Mouse (Mus musculus): ENCODE data around the gene Ppt2. TPM values are rescaled to one million over a fixed set of nuclear protein-coding genes. Genes with fewer than 3 reads are reported as not detected.

Gene Ppt2
- total RNA-seq, 4 experiments from 2014 or later: 40.2 to 53.2 (median 46.0) TPM

DNA sequence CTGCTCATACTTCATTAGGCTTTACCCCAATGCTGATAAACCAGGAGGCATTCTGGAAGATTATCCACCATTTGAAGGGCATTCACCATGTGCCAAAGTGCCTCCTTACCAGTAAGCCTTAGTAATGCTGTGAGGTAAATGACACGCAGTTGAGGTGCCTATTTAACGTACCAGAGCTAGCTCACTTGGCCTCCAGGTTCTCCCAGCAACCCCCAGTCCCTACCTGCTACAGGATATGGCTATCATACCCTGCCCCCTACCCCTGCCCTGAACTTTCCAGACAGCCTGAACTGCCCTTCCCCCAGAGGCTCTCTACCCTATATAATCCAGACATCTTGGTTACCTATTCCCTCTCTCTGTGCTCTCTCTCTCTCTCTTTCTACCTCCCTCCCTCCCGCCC, 39.5 kb downstream of the Ppt2 start:
- DNase-seq (ENCODE audit: low spot score in 2 of 2): no peak

DNA sequence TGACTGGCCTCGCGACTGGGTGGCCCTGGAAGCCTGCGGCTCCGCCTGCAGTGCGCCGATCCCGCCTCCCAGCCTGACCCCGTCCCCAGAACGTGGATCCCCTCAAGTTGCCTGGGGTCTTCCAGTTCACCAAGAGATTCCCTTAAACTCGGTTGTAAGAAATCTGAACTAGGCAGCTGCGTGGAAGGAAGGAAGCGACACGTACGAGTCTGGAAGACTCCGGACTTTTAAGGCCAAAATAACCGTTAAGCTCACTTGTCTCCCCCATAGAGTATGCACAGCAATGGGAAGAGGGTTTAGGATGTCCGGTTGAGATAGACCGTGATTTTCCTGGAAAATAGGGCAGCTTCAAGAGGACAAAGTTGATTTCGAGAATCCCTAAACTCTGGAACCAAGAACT, 40.5 kb downstream of the Ppt2 start:
- DNase-seq (ENCODE audit: low spot score in 2 of 2): no peak

DNA sequence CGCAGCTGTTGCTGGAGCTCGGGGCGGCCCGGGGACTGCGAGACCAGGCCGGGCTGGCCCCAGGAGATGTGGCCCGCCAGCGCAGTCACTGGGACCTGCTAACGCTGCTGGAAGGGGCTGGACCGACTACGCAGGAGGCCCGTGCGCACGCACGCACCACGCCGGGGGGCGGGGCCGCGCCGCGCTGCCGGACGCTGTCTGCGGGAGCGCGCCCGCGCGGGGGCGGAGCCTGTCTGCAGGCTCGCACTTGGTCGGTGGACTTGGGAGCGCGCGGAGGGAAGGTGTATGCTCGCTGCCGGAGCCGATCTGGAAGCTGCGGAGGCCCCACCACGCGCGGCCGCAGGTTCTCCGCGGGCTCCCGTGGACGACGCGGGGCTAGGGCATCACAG, 40.9 kb downstream of the Ppt2 start:
- peak; percentile 95 to 96 for DNase-seq (ENCODE audit: low spot score in 2 of 2)

DNA sequence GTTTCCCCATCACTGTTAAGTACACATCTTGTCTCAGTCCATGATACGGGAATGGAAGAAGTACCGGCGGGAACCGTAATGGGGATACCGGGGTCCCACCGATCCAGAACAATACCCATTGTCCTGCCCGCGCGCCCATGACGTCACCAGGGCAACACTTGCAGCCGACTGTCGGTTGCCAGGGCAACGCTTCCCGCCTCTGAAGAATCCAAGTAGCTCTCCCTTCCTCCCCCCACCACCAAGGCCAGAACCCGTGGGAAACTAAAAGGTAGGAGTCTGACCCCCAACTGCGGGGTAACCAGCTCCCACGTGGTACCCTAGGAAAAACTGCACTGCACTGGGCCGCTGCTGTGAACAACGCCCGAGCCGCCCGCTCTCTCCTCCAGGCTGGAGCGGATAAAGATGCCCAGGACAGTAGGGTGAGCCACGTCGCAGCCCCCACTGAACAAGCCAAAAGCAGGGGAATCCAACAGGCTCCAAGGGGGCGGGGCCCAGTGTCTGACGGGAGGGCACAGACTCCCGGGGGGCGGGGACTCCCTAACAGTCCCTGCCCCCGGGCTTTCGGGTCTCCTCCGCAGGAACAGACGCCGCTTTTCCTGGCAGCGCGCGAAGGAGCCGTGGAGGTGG, 41.4 kb downstream of the Ppt2 start:
- DNase-seq (ENCODE audit: low spot score in 2 of 2): peak; percentile 88 to 89

DNA sequence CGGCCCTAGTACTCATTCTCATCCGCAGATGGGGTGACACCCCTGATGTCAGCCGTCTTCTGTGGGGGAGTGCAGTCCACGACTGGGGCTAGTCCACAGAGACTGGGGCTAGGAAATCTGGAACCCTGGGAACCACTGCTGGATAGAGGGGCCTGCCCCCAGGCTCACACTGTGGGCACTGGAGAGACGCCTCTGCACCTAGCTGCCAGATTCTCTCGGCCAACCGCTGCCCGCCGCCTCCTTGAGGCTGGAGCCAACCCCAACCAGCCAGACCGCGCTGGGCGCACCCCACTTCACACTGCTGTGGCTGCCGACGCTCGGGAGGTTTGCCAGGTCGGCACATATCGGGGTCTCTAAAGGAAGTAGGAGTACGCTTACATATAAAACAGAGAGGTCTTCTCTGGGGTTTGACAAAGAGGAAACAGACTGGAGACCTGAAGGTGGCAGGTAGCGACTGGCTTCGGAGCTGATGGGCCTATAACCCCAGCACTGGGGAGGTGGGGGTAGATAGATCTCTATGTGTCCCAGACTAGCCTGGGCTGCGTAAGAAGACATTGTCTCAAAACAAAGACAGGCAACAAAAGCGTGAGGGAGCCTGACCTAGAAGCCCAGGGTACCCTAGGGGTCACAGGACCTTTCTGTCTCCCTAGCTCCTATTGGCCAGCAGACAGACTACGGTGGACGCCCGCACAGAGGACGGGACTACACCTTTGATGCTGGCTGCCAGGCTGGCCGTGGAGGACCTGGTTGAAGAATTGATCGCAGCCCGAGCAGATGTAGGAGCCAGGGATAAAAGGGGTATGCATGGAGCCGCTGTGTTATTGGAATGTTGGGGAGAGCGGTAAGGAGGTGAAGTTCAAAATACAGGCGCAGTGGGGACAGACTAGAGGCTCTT, 42.2 kb downstream of the Ppt2 start:
- DNase-seq (ENCODE audit: low spot score in 2 of 2): no peak

DNA sequence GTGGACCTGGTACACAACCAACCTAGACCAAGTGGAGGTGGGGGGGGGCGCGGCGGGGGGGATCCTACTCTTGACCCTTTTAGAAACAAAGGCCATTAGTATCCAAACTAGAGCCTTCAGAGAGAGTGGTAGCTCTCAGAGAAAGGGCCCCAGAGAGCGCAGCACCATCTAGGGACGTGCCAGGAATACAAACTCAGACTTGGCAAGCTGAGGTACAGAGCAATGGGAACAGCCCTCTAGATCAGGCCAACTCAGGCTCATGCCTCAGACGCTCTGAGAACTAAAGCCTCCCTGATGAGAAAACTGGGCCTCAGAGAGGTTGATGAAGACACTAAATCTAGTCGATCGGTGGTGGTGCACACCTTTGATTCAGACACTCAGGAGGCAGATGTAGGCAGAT, 43.2 kb downstream of the Ppt2 start:
- no peak for DNase-seq (ENCODE audit: low spot score in 2 of 2)

DNA sequence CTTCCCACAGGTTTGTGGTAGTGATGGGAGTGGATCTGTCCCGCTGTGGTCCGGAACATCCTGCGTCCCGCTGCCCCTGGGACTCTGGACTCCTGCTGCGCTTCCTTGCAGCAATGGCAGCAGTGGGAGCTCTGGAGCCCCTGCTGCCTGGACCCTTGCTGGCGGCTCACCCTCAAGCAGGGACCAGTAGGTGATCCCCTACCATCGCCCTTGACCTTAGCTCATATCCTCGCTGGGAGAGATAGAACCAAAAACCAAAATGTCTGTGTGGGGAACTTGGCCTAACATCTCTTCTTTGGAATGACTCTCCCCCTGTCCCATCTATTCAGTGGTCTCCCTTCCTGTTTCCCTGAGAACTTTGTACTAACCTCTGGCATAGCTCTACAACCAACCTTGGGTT, 44.5 kb downstream of the Ppt2 start:
- no peak for DNase-seq (ENCODE audit: low spot score in 2 of 2)

DNA sequence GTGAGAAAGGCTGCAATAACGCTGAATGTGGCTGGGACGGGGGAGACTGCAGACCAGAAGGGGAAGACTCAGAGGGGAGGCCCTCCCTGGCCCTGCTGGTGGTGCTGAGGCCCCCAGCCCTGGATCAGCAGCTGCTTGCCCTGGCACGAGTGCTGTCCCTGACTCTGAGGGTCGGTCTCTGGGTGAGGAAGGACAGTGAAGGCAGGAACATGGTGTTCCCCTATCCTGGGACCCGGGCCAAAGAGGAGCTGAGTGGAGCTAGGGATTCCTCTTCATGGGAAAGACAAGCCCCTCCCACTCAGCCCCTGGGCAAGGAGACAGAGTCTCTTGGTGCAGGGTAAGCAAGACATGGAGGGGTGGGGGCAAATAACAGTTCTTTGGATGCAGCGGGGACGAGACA, 44.9 kb downstream of the Ppt2 start:
- DNase-seq (ENCODE audit: low spot score in 2 of 2): no peak

DNA sequence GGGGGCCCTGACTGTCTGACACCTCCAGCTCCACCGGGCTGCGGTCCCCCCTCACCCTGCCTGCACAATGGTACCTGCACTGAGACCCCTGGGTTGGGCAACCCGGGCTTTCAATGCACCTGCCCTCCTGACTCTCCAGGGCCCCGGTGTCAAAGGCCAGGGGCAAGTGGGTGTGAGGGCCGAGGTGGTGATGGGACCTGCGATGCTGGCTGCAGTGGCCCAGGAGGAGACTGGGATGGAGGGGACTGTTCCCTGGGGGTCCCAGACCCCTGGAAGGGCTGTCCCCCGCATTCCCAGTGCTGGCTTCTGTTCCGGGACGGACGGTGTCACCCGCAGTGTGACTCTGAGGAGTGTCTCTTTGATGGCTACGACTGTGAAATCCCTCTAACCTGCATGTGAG, 45.8 kb downstream of the Ppt2 start:
- no peak for DNase-seq (ENCODE audit: low spot score in 2 of 2)

DNA sequence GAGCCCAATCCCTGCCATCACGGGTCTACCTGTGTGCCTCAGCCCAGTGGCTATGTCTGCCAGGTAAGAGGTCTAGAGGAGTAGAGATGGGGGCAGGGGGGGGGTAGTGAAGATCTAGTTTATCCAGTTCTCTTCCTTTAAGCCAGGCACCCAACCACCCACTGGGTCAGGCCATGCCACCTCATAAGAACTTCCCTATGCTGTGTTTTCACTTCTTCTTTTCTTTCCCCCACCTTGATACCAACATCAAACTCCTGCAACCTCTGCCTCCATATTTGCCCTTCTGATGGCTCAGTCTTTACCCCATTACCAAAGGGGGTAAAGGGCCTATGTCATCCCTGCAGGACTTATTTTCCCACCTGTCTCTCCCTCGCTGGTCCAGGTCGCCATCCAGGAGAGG, 50.2 kb downstream of the Ppt2 start:
- no peak for DNase-seq (ENCODE audit: low spot score in 2 of 2)

DNA sequence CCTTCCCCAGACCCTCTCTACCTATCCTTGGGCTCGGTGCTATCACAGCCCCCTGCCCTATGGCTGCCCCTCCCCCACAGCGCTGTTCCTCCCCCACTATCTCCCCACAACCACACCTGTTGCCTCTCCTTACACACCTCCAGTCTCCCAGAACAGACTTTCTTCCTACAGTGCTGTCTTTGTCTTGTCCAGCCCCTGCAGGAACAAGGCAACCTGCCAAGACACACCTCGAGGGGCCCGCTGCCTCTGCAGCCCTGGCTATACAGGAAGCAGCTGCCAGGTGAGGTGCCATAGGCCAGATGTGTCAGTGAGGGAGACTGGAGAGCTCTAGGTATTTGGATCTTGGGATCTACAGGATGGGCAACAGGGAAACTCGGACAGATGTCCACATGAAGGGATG, 51.7 kb downstream of the Ppt2 start:
- no peak for DNase-seq (ENCODE audit: low spot score in 2 of 2)

DNA sequence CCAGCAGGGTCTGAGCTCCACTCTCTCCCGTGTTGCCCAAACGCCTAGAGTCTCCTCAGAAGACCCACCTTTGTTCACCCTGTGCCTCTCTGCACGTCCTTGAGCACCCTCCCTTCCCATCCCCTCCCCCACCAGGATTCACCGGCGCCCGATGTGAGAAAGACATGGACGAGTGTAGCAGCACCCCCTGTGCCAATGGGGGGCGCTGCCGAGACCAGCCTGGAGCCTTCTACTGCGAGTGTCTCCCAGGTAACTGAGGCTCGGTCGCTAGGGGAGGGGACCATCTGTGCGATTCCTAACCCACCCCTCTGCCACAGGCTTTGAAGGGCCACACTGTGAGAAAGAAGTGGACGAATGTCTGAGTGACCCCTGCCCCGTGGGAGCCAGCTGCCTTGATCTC, 55.9 kb downstream of the Ppt2 start:
- no peak for DNase-seq (ENCODE audit: low spot score in 2 of 2)

DNA sequence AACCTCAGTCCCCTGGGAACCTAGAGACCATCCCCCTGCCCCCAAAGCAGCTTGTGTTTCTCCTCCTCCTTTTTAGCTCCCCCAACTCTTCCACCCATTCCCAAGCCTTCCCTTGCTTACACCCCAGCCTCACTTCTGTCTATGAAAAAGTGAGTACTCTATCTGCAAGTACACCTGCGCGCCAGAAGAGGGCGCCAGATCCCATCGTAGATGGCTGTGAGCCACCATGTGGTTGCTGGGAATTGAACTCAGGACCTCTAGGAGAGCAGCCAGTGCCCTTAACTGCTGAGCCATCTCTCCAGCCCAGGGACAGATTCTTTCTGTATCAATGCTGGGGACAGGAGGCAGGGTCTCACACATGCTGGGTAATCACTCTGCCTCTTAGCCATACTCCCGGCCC, 56.4 kb downstream of the Ppt2 start:
- DNase-seq (ENCODE audit: low spot score in 2 of 2): no peak

DNA sequence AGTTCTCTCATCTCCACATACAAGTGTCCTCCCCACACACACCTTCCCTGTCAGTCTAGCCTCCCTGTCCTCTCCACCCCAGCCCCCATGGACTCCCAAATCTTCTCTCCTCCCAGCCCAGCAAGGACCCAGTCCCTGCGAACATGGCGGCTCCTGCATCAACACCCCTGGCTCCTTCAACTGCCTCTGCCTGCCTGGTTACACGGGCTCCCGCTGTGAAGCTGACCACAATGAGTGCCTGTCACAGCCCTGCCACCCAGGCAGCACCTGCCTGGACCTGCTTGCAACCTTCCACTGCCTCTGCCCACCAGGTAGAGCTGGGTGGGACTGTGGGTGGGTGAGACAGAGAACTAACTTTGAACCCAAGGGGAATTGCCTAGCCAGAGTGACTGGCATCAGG, 58.4 kb downstream of the Ppt2 start:
- no peak for DNase-seq (ENCODE audit: low spot score in 2 of 2)

DNA sequence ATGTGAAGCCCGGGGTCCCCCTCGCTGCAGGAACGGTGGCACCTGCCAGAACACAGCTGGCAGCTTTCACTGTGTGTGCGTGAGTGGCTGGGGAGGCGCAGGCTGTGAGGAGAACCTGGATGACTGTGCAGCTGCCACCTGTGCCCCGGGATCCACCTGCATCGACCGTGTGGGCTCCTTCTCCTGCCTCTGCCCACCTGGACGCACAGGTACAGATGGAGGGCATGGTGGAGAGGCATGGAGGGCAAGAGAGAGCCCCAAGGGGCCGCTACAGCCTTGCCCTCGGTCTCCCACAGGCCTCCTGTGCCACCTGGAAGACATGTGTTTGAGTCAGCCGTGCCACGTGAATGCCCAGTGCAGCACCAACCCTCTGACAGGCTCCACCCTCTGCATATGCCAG, 59.9 kb downstream of the Ppt2 start:
- no peak for DNase-seq (ENCODE audit: low spot score in 2 of 2)

DNA sequence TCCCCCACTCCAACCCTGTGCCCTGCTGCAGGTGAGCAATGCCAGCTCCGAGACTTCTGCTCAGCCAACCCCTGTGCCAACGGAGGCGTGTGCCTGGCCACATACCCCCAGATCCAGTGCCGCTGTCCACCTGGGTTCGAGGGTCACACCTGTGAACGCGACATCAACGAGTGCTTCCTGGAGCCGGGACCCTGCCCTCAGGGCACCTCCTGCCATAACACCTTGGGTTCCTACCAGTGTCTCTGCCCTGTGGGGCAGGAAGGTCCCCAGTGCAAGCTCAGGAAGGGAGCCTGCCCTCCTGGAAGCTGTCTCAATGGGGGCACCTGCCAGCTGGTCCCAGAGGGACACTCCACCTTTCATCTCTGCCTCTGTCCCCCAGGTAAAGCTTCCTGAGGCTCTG, 61.0 kb downstream of the Ppt2 start:
- no peak for DNase-seq (ENCODE audit: low spot score in 2 of 2)

Other genes with a start within 250 kb of the Ppt2 start
- gene BC051142, start 229.7 kb downstream of the Ppt2 start, total RNA-seq (2022): 1 to 10 TPM; 3.5 to 6.1 (median 4.5) TPM
- gene Btnl4, start 151.2 kb downstream of the Ppt2 start, total RNA-seq (2022): not detected
- gene Btnl6, start 111.2 kb downstream of the Ppt2 start, total RNA-seq (2022): not detected
- 10 to 100 TPM; 10.3 to 13.5 (median 11.3) TPM for gene Notch4, start 64.2 kb downstream of the Ppt2 start, total RNA-seq (2022)
- 1 to 10 TPM in 3 of 4 experiments, under 1 TPM in 1; 0.61 to 9.8 (median 5.5) TPM for gene Gpsm3, start 38.7 kb downstream of the Ppt2 start, total RNA-seq (2022)
- 10 to 100 TPM; 54.3 to 76.6 (median 66.8) TPM for gene Pbx2, start 37.2 kb downstream of the Ppt2 start, total RNA-seq (2022)
- gene Ager, start 30.6 kb downstream of the Ppt2 start, total RNA-seq (2022): 1 to 10 TPM in 1 of 4 experiments, under 1 TPM in 3; 0.51 to 1.5 (median 0.88) TPM
- 10 to 100 TPM; 74.7 to 84.0 (median 76.3) TPM for gene Rnf5, start 24.8 kb downstream of the Ppt2 start, total RNA-seq (2022)
- 100 to 1,000 TPM; 138 to 163 (median 151) TPM for gene Agpat1, start 24.2 kb downstream of the Ppt2 start, total RNA-seq (2022)
- 1 to 10 TPM; 1.4 to 3.3 (median 2.4) TPM for gene Egfl8, start 12.5 kb downstream of the Ppt2 start, total RNA-seq (2022)
- 100 to 1,000 TPM; 211 to 266 (median 228) TPM for gene Prrt1, start 1.0 kb upstream of the Ppt2 start, total RNA-seq (2022)
- 10 to 100 TPM; 12.5 to 18.5 (median 15.2) TPM for gene Fkbpl, start 16.3 kb upstream of the Ppt2 start, total RNA-seq (2022)
- 10 to 100 TPM; 74.1 to 82.9 (median 79.8) TPM for gene Atf6b, start 18.6 kb upstream of the Ppt2 start, total RNA-seq (2022)
- gene Tnxb, start 42.0 kb upstream of the Ppt2 start, total RNA-seq (2022): 10 to 100 TPM; 10.6 to 13.3 (median 11.4) TPM
- gene C4b, start 115.4 kb upstream of the Ppt2 start, total RNA-seq (2022): 100 to 1,000 TPM in 2 of 4 experiments, 10 to 100 TPM in 2; 45.7 to 391 (median 199) TPM
- gene Cyp21a1, start 176.1 kb upstream of the Ppt2 start, total RNA-seq (2022): 1 to 10 TPM; 2.7 to 3.2 (median 3.0) TPM
- gene Stk19, start 208.4 kb upstream of the Ppt2 start, total RNA-seq (2022): 10 to 100 TPM; 52.3 to 70.3 (median 58.1) TPM
- 10 to 100 TPM; 33.0 to 42.4 (median 34.4) TPM for gene Dxo, start 208.5 kb upstream of the Ppt2 start, total RNA-seq (2022)
- gene Skiv2l, start 221.7 kb upstream of the Ppt2 start, total RNA-seq (2022): 10 to 100 TPM; 67.1 to 77.5 (median 71.5) TPM
- gene Nelfe, start 221.9 kb upstream of the Ppt2 start, total RNA-seq (2022): 10 to 100 TPM; 33.2 to 41.3 (median 40.8) TPM
- under 1 TPM; 0.17 to 0.31 (median 0.18) TPM for gene Cfb, start 234.0 kb upstream of the Ppt2 start, total RNA-seq (2022)

All from layer of hippocampus, adult 8-10 months (tissue).